Mouse (Mus musculus): ENCODE measurements at regions not wholly inside any gene's neighbourhood (a gene's known extent, or its start where the extent isn't known, plus 50 kb on each side); places are given as distances from the start of the nearest gene placed in this dataset.
"Not testable (repeated sequence)": the region's sequence is repeated elsewhere in the genome, so short reads cannot be mapped to it uniquely, and the experiment has no call there.

- DNase-seq, result not testable (repeated sequence)
- intact Hi-C loops (cut with DNase I), result loop anchor here (10.0 kb wide), 1 partner anchor 195 kb away; no protein-coding TSS in a partner anchor
Measured at GRCm38 (mm10) chr10:52529661-52530060, 112.3 kb downstream of the Nus1 start.

GRCm38 (mm10) chr10:52530846-52531245 lies 113.5 kb downstream of the Nus1 start:
- no peak for DNase-seq
- intact Hi-C loops (cut with DNase I), result loop anchor here (10.0 kb wide), 1 partner anchor 196 kb away; no protein-coding TSS in a partner anchor

- intact Hi-C loops (cut with DNase I), result loop anchor here (10.0 kb wide), 1 partner anchor 199 kb away; no protein-coding TSS in a partner anchor
- DNase-seq, result no peak
Measured at GRCm38 (mm10) chr10:52533278-52533892, 116.0 kb downstream of the Nus1 start.

GRCm38 (mm10) chr10:52533893-52534287 lies 116.5 kb downstream of the Nus1 start:
- intact Hi-C loops (cut with DNase I), result loop anchor here (10.0 kb wide), 1 partner anchor 199 kb away; no protein-coding TSS in a partner anchor
- DNase-seq, result peak; percentile 9 to 26

- intact Hi-C loops (cut with DNase I), result no loop called here
- no peak for DNase-seq
Measured at GRCm38 (mm10) chr10:52545566-52545965, 128.2 kb downstream of the Nus1 start.

- intact Hi-C loops (cut with DNase I), result no loop called here
- DNase-seq, result no peak
Measured at GRCm38 (mm10) chr10:52577383-52577782, 113.0 kb upstream of the Slc35f1 start.

- intact Hi-C loops (cut with DNase I), result no loop called here
- DNase-seq, result no peak
Measured at GRCm38 (mm10) chr10:52577795-52578194, 112.5 kb upstream of the Slc35f1 start.

- intact Hi-C loops (cut with DNase I), result no loop called here
Measured at GRCm38 (mm10) chr10:52578238-52578832, 112.0 kb upstream of the Slc35f1 start.

GRCm38 (mm10) chr10:52593780-52594179 lies 96.6 kb upstream of the Slc35f1 start:
- no peak for DNase-seq
- intact Hi-C loops (cut with DNase I), result no loop called here

More at GRCm38 (mm10) chr10:52578238-52578832, 112.0 kb upstream of the Slc35f1 start:
- DNase-seq, result no peak

Data from heart, postnatal 14 days (tissue).